Mouse (Mus musculus) hindbrain, embryonic 12.5 days (tissue): Measurements from ENCODE around the gene Tex19.1. TPM values are rescaled to one million over a fixed set of nuclear protein-coding genes. Genes with fewer than 3 reads are reported as not detected.
"Not testable (repeated sequence)": the region's sequence is repeated elsewhere in the genome, so short reads cannot be mapped to it uniquely, and the experiment has no call there.

Experiments used
- ATAC-seq: fragments of 200-750 bp; cut with Nextera tagmentation; 2 replicates; pipeline ENCODE4 v1.8.0; 2017; ENCODE audit warnings: moderate TSS enrichment; ENCODE audit not compliant: low FRiP score
- H3K27ac ChIP-seq: fragments of 300-500 bp; sonication (generic); 2 replicates; pipeline ENCODE4 v1.5.1; 2016; ENCODE audit warnings: mild to moderate bottlenecking
- H3K27me3 ChIP-seq: fragments of 300-500 bp; sonication (generic); 2 replicates; pipeline ENCODE4 v1.6.1; 2016; ENCODE audit warnings: mild to moderate bottlenecking
- H3K36me3 ChIP-seq: fragments of 300-500 bp; sonication (generic); 2 replicates; pipeline ENCODE4 v1.6.1; 2016; ENCODE audit warnings: mild to moderate bottlenecking
- H3K4me1 ChIP-seq: fragments of 300-500 bp; sonication (generic); 2 replicates; pipeline ENCODE4 v1.6.1; 2016
- H3K4me2 ChIP-seq: fragments of 300-500 bp; sonication (generic); replicated peaks from 2 replicates; pipeline ENCODE4 v1.6.1; 2016; ENCODE audit warnings: mild to moderate bottlenecking
- H3K4me3 ChIP-seq: fragments of 300-500 bp; sonication (generic); 2 replicates; pipeline ENCODE4 v1.5.1; 2016; ENCODE audit warnings: mild to moderate bottlenecking
- H3K9ac ChIP-seq: fragments of 300-500 bp; sonication (generic); 2 replicates; pipeline ENCODE4 v1.6.1; 2016; ENCODE audit warnings: mild to moderate bottlenecking, moderate library complexity
- H3K9me3 ChIP-seq: fragments of 300-500 bp; sonication (generic); replicated peaks from 2 replicates; pipeline ENCODE4 v1.6.1; 2016; ENCODE audit warnings: mild to moderate bottlenecking
- WGBS: fragments of 180-500 bp; shearing (Covaris S2); methylation state at CpG from one replicate; pipeline ENCODE4 v1.1.7; 2016; 5-methylcytosine and 5-hydroxymethylcytosine counted together
- polyA plus RNA-seq: library from polyadenylated mRNA; unstranded; fragments of >200 nt; fragmentation: Nextera tagmentation; extraction: Ambion mirVana; gene quantifications from 2 replicates; pipeline ENCODE4 v1.2.1, GENCODE M21; 2016

The Tex19.1 gene
- polyA plus RNA-seq, result not detected in 2 replicates

DNA sequence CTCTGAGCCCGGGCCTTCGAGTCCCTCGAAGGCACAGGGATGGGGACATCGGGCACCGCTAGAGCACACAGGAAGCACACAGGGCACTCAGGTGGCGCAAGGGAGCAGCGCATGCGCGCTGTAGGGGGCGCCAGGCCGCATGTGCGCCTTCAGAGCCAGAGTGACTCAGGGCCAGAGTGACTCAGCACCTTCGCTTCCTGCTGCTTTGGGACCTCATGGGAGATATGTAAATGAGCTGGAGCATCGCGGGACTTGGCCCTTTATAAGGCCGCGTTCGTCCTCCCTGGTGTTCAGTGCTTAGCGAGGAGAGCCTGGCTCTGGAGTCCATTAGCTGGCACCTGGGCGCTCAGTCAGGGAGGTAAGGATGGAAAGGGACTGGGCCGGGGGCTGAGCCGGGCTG lies at the start of gene Tex19.1:
TSS of gene Tex19.1 (plus strand) at position 279 of the 400 bp plus-strand sequence.
- H3K4me2 ChIP-seq, result no peak within 1 kb of the TSS
- no peak within 1 kb of the TSS for H3K27ac ChIP-seq
- no peak for ATAC-seq
- whole genome bisulfite sequencing, result 87% methylated on average over 22 of the region's 22 CpGs
- H3K4me3 ChIP-seq, result no peak within 1 kb of the TSS
- H3K4me1 ChIP-seq, result no peaks in the 10 kb centered on the region
- no peaks in the 10 kb centered on the region for H3K27me3 ChIP-seq
- H3K9me3 ChIP-seq, result no peaks in the 10 kb centered on the region
- H3K9ac ChIP-seq, result no peak within 1 kb of the TSS
- no peaks in the 10 kb centered on the region for H3K36me3 ChIP-seq

DNA sequence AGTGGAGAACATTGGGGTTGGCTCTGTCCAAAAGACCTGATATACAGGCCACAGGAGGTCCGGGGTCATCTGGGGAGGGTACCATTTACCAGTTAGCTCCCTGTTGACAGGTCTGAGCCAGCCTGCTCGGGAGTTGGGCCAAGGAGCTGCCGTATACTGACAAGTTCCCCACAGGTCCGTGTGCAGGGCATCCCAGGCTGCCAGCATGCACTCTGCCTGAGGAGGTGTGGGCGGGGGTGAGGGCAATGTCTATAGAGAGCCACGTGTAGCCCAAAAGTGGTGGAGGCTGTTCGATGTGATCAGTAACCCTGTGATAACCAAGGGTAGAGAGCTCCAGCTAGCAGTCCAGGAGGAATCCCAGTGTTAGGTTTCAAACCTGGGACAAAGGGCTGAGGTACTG lies 46.2 kb upstream of the Tex19.1 start:
- no peaks in the 10 kb centered on the region for H3K27me3 ChIP-seq
- ATAC-seq, result no peak
- WGBS, result 68% methylated on average over 7 of the region's 7 CpGs
- H3K36me3 ChIP-seq, result no peaks in the 10 kb centered on the region
- no peak overlapping the region for H3K4me2 ChIP-seq
- H3K9ac ChIP-seq, result no peak overlapping the region
- no peaks in the 10 kb centered on the region for H3K4me1 ChIP-seq
- no peaks in the 10 kb centered on the region for H3K9me3 ChIP-seq
- H3K4me3 ChIP-seq, result no peak overlapping the region
- H3K27ac ChIP-seq, result no peak overlapping the region

DNA sequence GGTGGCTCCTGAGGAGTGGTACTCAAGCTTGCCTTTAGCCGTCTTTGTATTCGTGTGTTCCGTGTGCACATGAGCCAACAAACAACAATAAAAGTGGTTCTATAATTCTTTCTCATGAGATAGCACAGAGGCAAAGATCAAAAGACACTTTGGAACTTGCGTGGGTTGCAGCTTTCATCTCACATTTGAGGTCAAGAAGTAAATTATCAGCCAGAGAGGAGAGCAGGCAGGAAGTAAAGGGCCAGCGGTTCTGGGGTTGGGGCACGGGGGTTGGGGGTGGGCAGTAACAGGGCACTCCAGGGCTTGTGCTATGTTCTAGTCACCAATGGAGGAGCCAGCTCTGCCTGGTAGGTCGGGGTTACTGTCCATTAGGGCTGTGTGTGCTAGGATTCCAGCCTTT lies 45.3 kb upstream of the Tex19.1 start:
- WGBS, result 76% methylated on average over 7 of the region's 7 CpGs
- Histone ChIP-seq H3K27me3 (no peaks in the 10 kb centered on the region), H3K4me1 (no peaks in the 10 kb centered on the region), H3K9me3 (no peaks in the 10 kb centered on the region), H3K9ac (no peak overlapping the region), H3K36me3 (no peaks in the 10 kb centered on the region), H3K4me3 (no peak overlapping the region), H3K27ac (no peak overlapping the region), H3K4me2 (no peak overlapping the region)
- ATAC-seq, result no peak

DNA sequence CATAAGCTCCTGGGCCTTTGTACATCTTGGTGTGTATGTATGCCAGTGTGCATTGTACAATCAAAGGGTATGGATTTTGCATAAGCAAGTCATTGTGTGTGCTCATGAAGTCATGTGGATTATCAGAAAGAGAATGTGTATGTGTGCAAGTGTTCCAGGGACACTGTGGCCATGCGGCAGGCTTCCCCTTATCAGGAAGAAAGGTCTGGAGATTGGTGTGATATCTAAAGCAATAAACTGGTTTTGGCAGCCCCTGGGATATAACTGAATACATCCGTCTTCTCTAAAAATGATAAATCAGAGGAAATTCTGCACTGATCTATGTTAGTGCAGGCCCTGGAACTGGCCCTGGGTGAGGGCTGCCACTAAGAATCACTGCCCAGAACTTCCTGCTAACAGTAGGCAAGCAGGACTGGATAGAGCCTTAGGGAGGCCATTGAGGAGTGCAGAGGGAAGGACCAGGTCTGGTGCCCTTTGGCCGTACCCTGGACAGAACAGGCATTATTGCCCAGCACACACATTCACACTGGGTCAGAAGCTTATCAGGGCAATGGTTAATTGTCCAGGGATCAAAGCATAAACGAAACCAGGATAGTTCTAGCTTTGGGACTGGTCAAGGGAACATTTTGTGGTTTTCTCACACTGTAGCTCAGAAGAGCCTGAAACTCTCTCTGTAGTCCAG lies 44.7 kb upstream of the Tex19.1 start:
- no peak overlapping the region for H3K4me2 ChIP-seq
- H3K9ac ChIP-seq, result no peak overlapping the region
- H3K27ac ChIP-seq, result no peak overlapping the region
- no peak overlapping the region for H3K4me3 ChIP-seq
- H3K27me3 ChIP-seq, result no peaks in the 10 kb centered on the region
- H3K36me3 ChIP-seq, result no peaks in the 10 kb centered on the region
- ATAC-seq, result no peak
- WGBS, result 91% methylated on average over 4 of the region's 4 CpGs
- no peaks in the 10 kb centered on the region for H3K9me3 ChIP-seq
- H3K4me1 ChIP-seq, result no peaks in the 10 kb centered on the region

DNA sequence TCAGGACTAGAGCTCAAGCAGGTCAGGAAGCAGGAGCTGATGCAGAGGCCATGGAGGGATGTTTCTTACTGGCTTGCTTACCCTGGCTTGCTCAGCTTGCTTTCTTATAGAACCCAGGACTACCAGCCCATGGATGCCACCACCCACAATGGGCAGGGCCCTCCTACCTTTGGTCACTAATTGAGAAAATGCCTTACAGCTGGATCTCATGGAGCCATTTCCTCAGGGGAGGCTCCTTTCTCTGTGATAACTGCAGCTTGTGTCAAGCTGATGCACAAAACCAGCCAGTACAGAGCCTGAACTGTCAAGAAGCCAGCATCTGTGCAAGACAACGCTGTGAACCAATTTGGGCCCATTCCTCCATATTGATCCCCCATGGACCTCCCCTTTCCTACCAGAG lies 38.7 kb upstream of the Tex19.1 start:
- not testable (repeated sequence) for H3K27me3 ChIP-seq, H3K9ac ChIP-seq, H3K27ac ChIP-seq, H3K36me3 ChIP-seq, H3K4me3 ChIP-seq, H3K4me1 ChIP-seq, ATAC-seq, H3K9me3 ChIP-seq, H3K4me2 ChIP-seq
- 89% methylated on average over 1 of the region's 1 CpGs for WGBS

DNA sequence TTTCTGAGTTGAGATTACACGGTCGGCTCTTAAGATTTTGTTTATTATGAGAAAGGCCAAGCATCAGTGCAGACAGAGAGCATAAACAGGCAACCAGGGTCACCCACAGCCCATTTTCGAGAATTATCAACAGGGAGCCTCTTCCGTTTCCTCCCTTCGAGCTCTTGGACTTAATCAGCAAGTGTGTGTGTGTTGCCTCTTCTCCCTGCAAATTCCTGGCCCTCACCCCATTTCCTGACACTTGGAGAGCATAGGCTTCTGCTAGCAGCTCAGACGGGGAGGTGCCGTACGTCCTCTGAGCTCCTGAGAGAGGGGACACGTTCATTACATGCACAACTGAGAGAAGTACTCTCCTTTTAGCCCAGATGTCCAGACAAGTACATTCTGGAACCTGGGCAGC lies 37.9 kb upstream of the Tex19.1 start:
- Histone ChIP-seq H3K4me1 (0 out of 2 replicates have a peak, but pooled peaks cover 4% of the 10 kb centered on the region), H3K36me3 (no peaks in the 10 kb centered on the region), H3K27me3 (no peaks in the 10 kb centered on the region), H3K27ac (no peak overlapping the region), H3K9me3 (no peaks in the 10 kb centered on the region), H3K4me3 (no peak overlapping the region), H3K9ac (no peak overlapping the region), H3K4me2 (no peak overlapping the region)
- 79% methylated on average over 9 of the region's 9 CpGs for WGBS
- ATAC-seq, result no peak

DNA sequence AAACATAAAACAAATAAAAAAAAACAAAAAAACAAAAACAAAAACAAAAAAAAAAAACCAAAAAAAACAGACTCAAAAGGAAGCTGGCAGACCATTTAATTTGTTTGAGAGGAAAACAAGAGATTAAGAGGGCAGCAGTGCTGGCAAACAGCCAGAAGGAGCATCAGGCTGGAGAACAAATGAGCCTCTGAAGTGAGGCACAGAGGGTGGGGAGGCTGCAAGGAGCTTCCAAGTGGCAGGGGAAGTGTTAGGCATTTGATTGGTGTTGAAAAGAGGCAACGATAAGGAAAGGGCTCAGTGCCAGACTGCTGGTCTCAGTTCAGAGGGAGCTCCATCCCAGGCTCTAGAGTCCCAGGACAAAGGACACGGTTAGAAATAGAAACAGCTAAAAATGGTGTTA lies 36.0 kb upstream of the Tex19.1 start:
- Histone ChIP-seq H3K9ac (no peak overlapping the region), H3K9me3 (no peaks in the 10 kb centered on the region), H3K27ac (no peak overlapping the region), H3K4me2 (no peak overlapping the region), H3K4me1 (0 out of 2 replicates have a peak, but pooled peaks cover 4% of the 10 kb centered on the region), H3K4me3 (no peak overlapping the region), H3K27me3 (no peaks in the 10 kb centered on the region), H3K36me3 (no peaks in the 10 kb centered on the region)
- no peak for ATAC-seq
- WGBS, result 20% methylated on average over 2 of the region's 2 CpGs

DNA sequence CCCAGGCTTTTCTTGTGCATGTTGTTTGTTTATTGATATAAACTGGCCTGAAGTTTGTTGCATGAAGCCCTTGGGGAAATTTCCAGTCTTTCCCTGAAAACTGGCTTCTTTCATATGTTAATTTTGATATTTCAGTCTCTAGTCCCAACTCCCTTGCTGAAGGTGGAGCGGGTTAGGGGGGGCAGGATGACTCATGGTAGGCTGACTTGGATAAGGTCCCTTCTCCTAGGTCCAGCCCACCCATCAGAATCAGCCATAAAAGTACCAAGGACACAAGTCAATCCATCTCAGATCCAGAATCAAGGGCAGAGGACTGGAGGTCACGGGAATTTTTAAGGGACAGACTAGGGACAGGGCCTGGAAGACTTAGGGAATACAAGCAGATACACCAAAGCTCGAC lies 34.9 kb upstream of the Tex19.1 start:
- H3K9ac ChIP-seq, result no peak overlapping the region
- H3K4me3 ChIP-seq, result no peak overlapping the region
- 0 out of 2 replicates have a peak, but pooled peaks cover 4% of the 10 kb centered on the region for H3K4me1 ChIP-seq
- no peaks in the 10 kb centered on the region for H3K27me3 ChIP-seq
- ATAC-seq, result no peak
- no peak overlapping the region for H3K4me2 ChIP-seq
- 97% methylated on average over 3 of the region's 3 CpGs for WGBS
- H3K9me3 ChIP-seq, result no peaks in the 10 kb centered on the region
- no peaks in the 10 kb centered on the region for H3K36me3 ChIP-seq
- no peak overlapping the region for H3K27ac ChIP-seq

DNA sequence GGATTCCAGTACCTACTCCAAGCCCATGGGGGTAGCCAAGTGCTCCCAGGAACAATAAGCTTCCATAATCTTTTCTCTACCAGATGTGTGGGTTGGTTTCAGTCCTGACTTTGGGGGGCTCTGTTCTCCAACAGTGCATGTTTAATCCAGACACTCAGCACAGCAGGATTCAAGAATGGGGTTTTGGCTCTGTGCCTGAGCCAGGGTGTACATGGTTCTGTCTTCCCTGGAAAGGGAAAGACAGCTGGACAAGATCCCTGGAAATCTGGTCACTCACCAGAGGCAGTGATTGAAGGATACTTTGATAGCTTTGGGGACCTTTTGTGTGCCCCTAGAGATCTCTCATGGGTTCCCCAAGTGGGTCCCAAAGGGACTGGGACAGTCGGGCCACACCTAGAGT lies 34.3 kb upstream of the Tex19.1 start:
- Histone ChIP-seq H3K4me3 (no peak overlapping the region), H3K9ac (no peak overlapping the region), H3K4me2 (no peak overlapping the region), H3K9me3 (no peaks in the 10 kb centered on the region), H3K27me3 (no peaks in the 10 kb centered on the region), H3K36me3 (no peaks in the 10 kb centered on the region), H3K4me1 (0 out of 2 replicates have a peak, but pooled peaks cover 4% of the 10 kb centered on the region), H3K27ac (no peak overlapping the region)
- 92% methylated on average over 1 of the region's 1 CpGs for WGBS
- ATAC-seq, result no peak

DNA sequence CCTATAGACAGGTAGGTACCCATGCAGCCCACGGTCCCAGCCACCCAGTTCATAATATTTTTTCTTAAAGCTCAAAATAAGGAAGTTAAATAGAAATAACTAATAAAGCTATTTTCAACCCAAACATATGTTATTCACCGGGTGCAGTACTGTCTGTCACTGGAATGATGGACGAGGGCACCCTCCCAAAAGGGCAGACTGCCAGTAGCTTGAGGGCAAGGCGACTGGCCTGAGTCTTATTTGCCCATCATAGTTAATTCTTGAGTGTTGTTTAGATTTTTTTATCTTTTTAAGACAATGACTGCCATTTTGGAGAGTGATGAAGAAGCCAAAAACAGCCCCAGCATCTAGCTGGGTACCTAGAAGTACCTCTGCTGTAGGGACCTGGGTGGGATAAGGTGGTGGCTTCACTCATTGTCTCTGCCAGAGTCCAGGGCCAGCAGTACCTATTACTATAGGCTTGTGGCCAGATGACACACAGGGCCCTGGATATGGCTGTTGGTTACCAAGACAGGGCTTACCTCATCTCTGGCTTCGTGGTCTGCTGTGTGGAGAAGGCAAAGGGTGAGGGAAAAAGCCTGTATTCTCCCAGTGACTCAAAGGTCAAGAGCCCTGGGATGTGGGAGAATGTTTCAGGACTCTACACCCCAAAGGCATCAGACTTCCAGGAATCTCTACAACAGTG lies 33.7 kb upstream of the Tex19.1 start:
- Histone ChIP-seq H3K36me3 (no peaks in the 10 kb centered on the region), H3K9me3 (no peaks in the 10 kb centered on the region), H3K4me2 (no peak overlapping the region), H3K4me3 (no peak overlapping the region), H3K4me1 (0 out of 2 replicates have a peak, but pooled peaks cover 4% of the 10 kb centered on the region), H3K9ac (no peak overlapping the region), H3K27ac (no peak overlapping the region), H3K27me3 (no peaks in the 10 kb centered on the region)
- WGBS, result 80% methylated on average over 5 of the region's 5 CpGs
- ATAC-seq, result no peak

DNA sequence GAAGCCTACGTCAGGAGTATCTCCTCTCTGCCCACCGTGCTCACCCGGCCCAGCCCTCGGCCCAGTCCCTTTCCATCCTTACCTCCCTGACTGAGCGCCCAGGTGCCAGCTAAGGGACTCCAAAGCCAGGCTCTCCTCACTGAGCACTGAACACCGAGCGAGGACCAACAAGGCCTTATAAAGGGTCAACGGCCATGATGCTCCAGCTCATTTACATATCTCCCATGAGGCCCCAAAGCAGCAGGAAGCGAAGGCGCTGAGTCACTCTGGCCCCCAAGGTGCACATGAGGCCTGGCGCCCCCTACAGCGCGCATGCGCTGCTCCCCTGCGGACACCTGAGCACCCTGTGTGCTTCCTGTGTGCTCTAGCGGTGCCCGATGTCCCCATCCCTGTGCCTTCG lies 27.8 kb upstream of the Tex19.1 start:
- ATAC-seq, result no peak
- Histone ChIP-seq H3K4me1 (no peaks in the 10 kb centered on the region), H3K4me2 (no peak overlapping the region), H3K36me3 (no peaks in the 10 kb centered on the region), H3K9me3 (no peaks in the 10 kb centered on the region), H3K27me3 (no peaks in the 10 kb centered on the region), H3K9ac (no peak overlapping the region), H3K27ac (no peak overlapping the region), H3K4me3 (no peak overlapping the region)
- WGBS, result 92% methylated on average over 18 of the region's 18 CpGs

DNA sequence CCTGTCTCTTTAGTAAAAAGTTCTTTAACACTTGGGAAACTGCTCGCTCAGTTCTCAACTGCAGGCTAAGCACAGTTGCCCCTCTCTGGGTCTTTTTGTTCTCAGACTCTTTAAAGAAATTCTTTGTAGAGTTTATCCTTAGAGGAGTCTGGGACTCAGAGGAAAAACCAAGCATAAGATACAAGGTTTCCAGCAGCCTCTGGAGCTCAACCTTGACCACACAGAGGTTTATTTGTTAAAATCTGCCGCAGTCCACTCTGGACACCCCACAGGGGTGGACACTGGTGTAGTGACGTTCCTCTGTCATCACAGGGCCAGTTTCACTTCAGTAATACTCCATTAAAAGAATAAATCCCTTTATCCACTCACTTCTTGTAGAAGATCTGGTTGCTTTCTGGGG lies 27.4 kb upstream of the Tex19.1 start, which contains the start of gene Tex19.2:
TSS of gene Tex19.2 (minus strand) at position 101 of the 400 bp plus-strand sequence.
- Histone ChIP-seq H3K9ac (no peak within 1 kb of the TSS), H3K27ac (no peak within 1 kb of the TSS), H3K27me3 (no peaks in the 10 kb centered on the region), H3K9me3 (no peaks in the 10 kb centered on the region), H3K4me2 (no peak within 1 kb of the TSS), H3K4me1 (no peaks in the 10 kb centered on the region), H3K36me3 (no peaks in the 10 kb centered on the region), H3K4me3 (no peak within 1 kb of the TSS)
- 66% methylated on average over 3 of the region's 3 CpGs for WGBS
- ATAC-seq, result no peak

DNA sequence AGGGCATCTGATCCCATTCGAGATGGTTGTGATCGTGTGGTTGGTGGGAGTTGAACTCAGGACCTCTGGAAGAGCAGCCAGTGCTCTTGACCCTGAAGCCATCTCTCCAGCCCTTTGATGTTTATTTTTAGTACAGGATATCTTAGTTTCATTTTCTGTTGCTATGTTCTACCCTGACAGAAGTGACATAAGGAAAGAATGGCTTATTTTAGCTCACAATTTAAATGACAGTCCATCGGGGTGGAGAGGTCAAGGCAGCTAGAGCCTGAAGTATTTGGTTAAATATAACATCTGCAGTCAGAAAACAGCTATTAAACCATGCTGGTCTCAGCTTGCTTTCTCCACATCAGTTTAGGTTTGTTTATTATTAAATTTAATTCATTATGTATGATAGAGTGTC lies 24.8 kb upstream of the Tex19.1 start:
- Histone ChIP-seq H3K27me3 (no peaks in the 10 kb centered on the region; the same call in 1 of the 2 replicates), H3K9me3 (no peaks in the 10 kb centered on the region), H3K36me3 (no peaks in the 10 kb centered on the region), H3K4me1 (no peaks in the 10 kb centered on the region), H3K9ac (no peak overlapping the region), H3K27ac (no peak overlapping the region), H3K4me2 (no peak overlapping the region), H3K4me3 (no peak overlapping the region)
- no peak for ATAC-seq
- 87% methylated on average over 3 of the region's 3 CpGs for WGBS
